Mouse (Mus musculus) right cerebral cortex, adult 18-20 months (tissue): ENCODE results near the gene Hap1.

Source experiments
- DNase-seq: peaks from one replicate; pipeline ENCODE4 v3.0.0; 2022; ENCODE audit warnings: mixed read lengths

Gene Hap1

GRCm38 (mm10) chr11:100355972-100356818, at the start of gene Hap1:
Gene Hap1, minus strand, starts transcription at chr11:100356128.
- peak; percentile 73 for DNase-seq

GRCm38 (mm10) chr11:100404456-100405074, 48.6 kb upstream of the Hap1 start:
- DNase-seq, result no peak

- DNase-seq, result no peak
Observed at GRCm38 (mm10) chr11:100403445-100404134, 47.7 kb upstream of the Hap1 start.

GRCm38 (mm10) chr11:100402682-100403081, 46.8 kb upstream of the Hap1 start:
- no peak for DNase-seq

GRCm38 (mm10) chr11:100402240-100402639, 46.3 kb upstream of the Hap1 start:
- no peak for DNase-seq

- DNase-seq, result no peak
Observed at GRCm38 (mm10) chr11:100400842-100401241, 44.9 kb upstream of the Hap1 start.

GRCm38 (mm10) chr11:100399727-100400538, 44.0 kb upstream of the Hap1 start:
- no peak for DNase-seq

GRCm38 (mm10) chr11:100399320-100399719, 43.4 kb upstream of the Hap1 start:
- no peak for DNase-seq

GRCm38 (mm10) chr11:100398517-100398916, 42.6 kb upstream of the Hap1 start:
- no peak for DNase-seq

GRCm38 (mm10) chr11:100397600-100398389, 41.9 kb upstream of the Hap1 start, which contains the start of gene Jup:
Gene Jup, minus strand, starts transcription at chr11:100397763.
- peak; percentile 100 for DNase-seq

GRCm38 (mm10) chr11:100396886-100397599, 41.1 kb upstream of the Hap1 start:
- DNase-seq, result peak; percentile 55

- DNase-seq, result peak; percentile 60
Observed at GRCm38 (mm10) chr11:100395861-100396631, 40.1 kb upstream of the Hap1 start.

- no peak for DNase-seq
Observed at GRCm38 (mm10) chr11:100395200-100395599, 39.3 kb upstream of the Hap1 start.

GRCm38 (mm10) chr11:100394353-100395074, 38.6 kb upstream of the Hap1 start:
- no peak for DNase-seq

- DNase-seq, result peak; percentile 56
Observed at GRCm38 (mm10) chr11:100393733-100394132, 37.8 kb upstream of the Hap1 start.

GRCm38 (mm10) chr11:100392958-100393357, 37.0 kb upstream of the Hap1 start:
- DNase-seq, result peak; percentile 40

- DNase-seq, result no peak
Observed at GRCm38 (mm10) chr11:100391884-100392345, 36.0 kb upstream of the Hap1 start.

GRCm38 (mm10) chr11:100391081-100391883, 35.4 kb upstream of the Hap1 start:
- peak; percentile 61 for DNase-seq
